Mouse (Mus musculus) neural tube, embryonic 14.5 days (tissue): ENCODE results near the gene Epor. TPM values are rescaled to one million over a fixed set of nuclear protein-coding genes. Genes with fewer than 3 reads are reported as not detected.
A peak's percentile ranks its signal among the peaks of the same experiment; 100 is the strongest.

Experiments
- ATAC-seq: fragments of 200-750 bp; cut with Nextera tagmentation; 2 replicates; pipeline ENCODE4 v1.8.0; 2017; ENCODE audit warnings: low read depth, mild to moderate bottlenecking, moderate TSS enrichment, moderate library complexity
- H3K27ac ChIP-seq: fragments of 300-500 bp; sonication (generic); 2 replicates; pipeline ENCODE4 v1.5.1; 2014; ENCODE audit warnings: low read depth, mild to moderate bottlenecking, control low read depth, low read length, moderate library complexity, mixed read lengths
- H3K27me3 ChIP-seq: fragments of 300-500 bp; sonication (generic); 2 replicates; pipeline ENCODE4 v1.6.1; 2014; ENCODE audit warnings: low read length; ENCODE audit not compliant: control insufficient read depth, insufficient read depth
- H3K36me3 ChIP-seq: fragments of 300-500 bp; sonication (generic); 2 replicates; pipeline ENCODE4 v1.6.1; 2014; ENCODE audit warnings: low read length, mixed read lengths; ENCODE audit not compliant: control insufficient read depth, insufficient read depth
- H3K4me1 ChIP-seq: fragments of 300-500 bp; sonication (generic); 2 replicates; pipeline ENCODE4 v1.6.1; 2014; ENCODE audit warnings: low read length; ENCODE audit not compliant: control insufficient read depth, insufficient read depth
- H3K4me2 ChIP-seq: fragments of 300-500 bp; sonication (generic); 2 replicates; pipeline ENCODE4 v1.6.1; 2014; ENCODE audit warnings: mild to moderate bottlenecking, low read depth, low read length, control low read depth
- H3K4me3 ChIP-seq: fragments of 300-500 bp; sonication (generic); 2 replicates; pipeline ENCODE4 v1.5.1; 2014; ENCODE audit warnings: low read depth, low read length, control low read depth, mixed read lengths
- H3K9ac ChIP-seq: fragments of 300-500 bp; sonication (generic); replicated peaks from 2 replicates; pipeline ENCODE4 v1.6.1; 2014; ENCODE audit warnings: low read depth, mild to moderate bottlenecking, control low read depth, low read length, mixed read lengths
- H3K9me3 ChIP-seq: fragments of 300-500 bp; sonication (generic); 2 replicates; pipeline ENCODE4 v1.6.1; 2016; ENCODE audit warnings: low read length; ENCODE audit not compliant: control insufficient read depth
- WGBS: fragments of 180-500 bp; shearing (Covaris S2); extraction: QIAGEN DNeasy Blood & Tissue Kit; methylation state at CpG from one replicate; pipeline ENCODE4 v1.1.7; 2014; 5-methylcytosine and 5-hydroxymethylcytosine counted together
- polyA plus RNA-seq: library from polyadenylated mRNA; unstranded; fragments of >200 nt; fragmentation: Nextera tagmentation; extraction: Ambion mirVana; gene quantifications from 2 replicates; pipeline ENCODE4 v1.2.1, GENCODE M21; 2014

The Epor gene
- polyA plus RNA-seq, 1 experiment from 2014 or later = 0.67 TPM

GRCm38 (mm10) chr9:21935466-21936131 is 27.7 kb downstream of the Epor start:
- ATAC-seq = no peak
- Histone ChIP-seq H3K27ac (no peak overlapping the region), H3K9me3 (no peaks in the 10 kb centered on the region), H3K4me3 (no peak overlapping the region), H3K9ac (no peak overlapping the region), H3K4me1 (peaks cover 9% of the 10 kb centered on the region), H3K4me2 (no peak overlapping the region), H3K36me3 (no peaks in the 10 kb centered on the region), H3K27me3 (no peaks in the 10 kb centered on the region)
- whole genome bisulfite sequencing = 87% methylated on average over 7 of the region's 7 CpGs

- Histone ChIP-seq H3K4me2 (no peak overlapping the region), H3K27ac (no peak overlapping the region), H3K4me1 (peaks cover 9% of the 10 kb centered on the region), H3K36me3 (no peaks in the 10 kb centered on the region), H3K4me3 (no peak overlapping the region), H3K9ac (no peak overlapping the region), H3K9me3 (no peaks in the 10 kb centered on the region), H3K27me3 (no peaks in the 10 kb centered on the region)
- 94% methylated on average over 12 of the region's 12 CpGs for WGBS
- ATAC-seq = no peak
These were observed 29.3 kb downstream of the Epor start for GRCm38 (mm10) chr9:21934021-21934420.

GRCm38 (mm10) chr9:21932445-21933137 is 30.7 kb downstream of the Epor start:
- Histone ChIP-seq H3K9ac (no peak overlapping the region), H3K4me1 (0 out of 2 replicates have a peak, but pooled peaks cover under 1% of the 10 kb centered on the region), H3K36me3 (no peaks in the 10 kb centered on the region), H3K27ac (no peak overlapping the region), H3K4me2 (no peak overlapping the region), H3K4me3 (no peak overlapping the region), H3K27me3 (no peaks in the 10 kb centered on the region), H3K9me3 (no peaks in the 10 kb centered on the region)
- ATAC-seq = no peak
- WGBS = 61% methylated on average over 12 of the region's 12 CpGs

GRCm38 (mm10) chr9:21932006-21932405 is 31.3 kb downstream of the Epor start:
- H3K36me3 ChIP-seq = no peaks in the 10 kb centered on the region
- no peak overlapping the region for H3K4me2 ChIP-seq
- ATAC-seq = no peak
- no peaks in the 10 kb centered on the region for H3K9me3 ChIP-seq
- H3K9ac ChIP-seq = no peak overlapping the region
- H3K4me3 ChIP-seq = no peak overlapping the region
- no peaks in the 10 kb centered on the region for H3K4me1 ChIP-seq
- WGBS = 56% methylated on average over 2 of the region's 2 CpGs
- no peak overlapping the region for H3K27ac ChIP-seq
- H3K27me3 ChIP-seq = no peaks in the 10 kb centered on the region

GRCm38 (mm10) chr9:21929208-21929607 is 34.1 kb downstream of the Epor start:
- H3K4me3 ChIP-seq = no peak overlapping the region
- no peaks in the 10 kb centered on the region for H3K36me3 ChIP-seq
- H3K27me3 ChIP-seq = no peaks in the 10 kb centered on the region
- WGBS = 80% methylated on average over 3 of the region's 3 CpGs
- peaks cover 7% of the 10 kb centered on the region for H3K4me1 ChIP-seq
- no peaks in the 10 kb centered on the region for H3K9me3 ChIP-seq
- H3K4me2 ChIP-seq = no peak overlapping the region
- H3K27ac ChIP-seq = no peak overlapping the region
- no peak for ATAC-seq
- H3K9ac ChIP-seq = no peak overlapping the region

GRCm38 (mm10) chr9:21927208-21927753 is 36.0 kb downstream of the Epor start, which contains the start of the genes Ccdc159 and Tmem205:
Ccdc159 (plus strand) TSS chr9:21927471.
Tmem205 (minus strand) TSS chr9:21927556.
- peak; percentile 97 for ATAC-seq
- no peaks in the 10 kb centered on the region for H3K9me3 ChIP-seq
- no peaks in the 10 kb centered on the region for H3K27me3 ChIP-seq
- peak within 1 kb of the TSS; percentile 52; the same call in 1 of the 2 replicates for H3K27ac ChIP-seq
- WGBS = under 1% methylated on average over 28 of the region's 28 CpGs
- peaks cover 7% of the 10 kb centered on the region for H3K4me1 ChIP-seq
- H3K36me3 ChIP-seq = no peaks in the 10 kb centered on the region
- H3K9ac ChIP-seq = peak within 1 kb of the TSS; percentile 56
- peak within 1 kb of the TSS; percentile 50 for H3K4me3 ChIP-seq
- H3K4me2 ChIP-seq = peak within 1 kb of the TSS; percentile 56

- H3K27ac ChIP-seq = no peak overlapping the region; the same call in 1 of the 2 replicates
- ATAC-seq = no peak
- H3K9ac ChIP-seq = peak overlapping the region; percentile 56
- no peaks in the 10 kb centered on the region for H3K9me3 ChIP-seq
- peak overlapping the region; percentile 56 for H3K4me2 ChIP-seq
- H3K27me3 ChIP-seq = no peaks in the 10 kb centered on the region
- H3K4me3 ChIP-seq = peak overlapping the region; percentile 50
- H3K4me1 ChIP-seq = peaks cover 7% of the 10 kb centered on the region
- WGBS = 3% methylated on average over 6 of the region's 6 CpGs
- no peaks in the 10 kb centered on the region for H3K36me3 ChIP-seq
These were observed 36.5 kb downstream of the Epor start for GRCm38 (mm10) chr9:21926784-21927183.

GRCm38 (mm10) chr9:21926155-21926554 is 37.2 kb downstream of the Epor start:
- H3K9me3 ChIP-seq = no peaks in the 10 kb centered on the region
- H3K27me3 ChIP-seq = no peaks in the 10 kb centered on the region
- no peak overlapping the region; the same call in 1 of the 2 replicates for H3K27ac ChIP-seq
- H3K4me2 ChIP-seq = peak overlapping the region; percentile 56
- no peak overlapping the region for H3K9ac ChIP-seq
- no peaks in the 10 kb centered on the region for H3K36me3 ChIP-seq
- peaks cover 7% of the 10 kb centered on the region for H3K4me1 ChIP-seq
- ATAC-seq = no peak
- WGBS = 81% methylated on average over 6 of the region's 6 CpGs
- peak overlapping the region; percentile 50 for H3K4me3 ChIP-seq

GRCm38 (mm10) chr9:21925506-21925905 is 37.8 kb downstream of the Epor start:
- peaks cover 7% of the 10 kb centered on the region for H3K4me1 ChIP-seq
- no peaks in the 10 kb centered on the region for H3K27me3 ChIP-seq
- no peaks in the 10 kb centered on the region for H3K36me3 ChIP-seq
- H3K4me3 ChIP-seq = no peak overlapping the region
- 97% methylated on average over 1 of the region's 1 CpGs for WGBS
- ATAC-seq = no peak
- no peaks in the 10 kb centered on the region for H3K9me3 ChIP-seq
- no peak overlapping the region for H3K9ac ChIP-seq
- H3K27ac ChIP-seq = no peak overlapping the region
- H3K4me2 ChIP-seq = no peak overlapping the region
